Mouse (Mus musculus): ENCODE data around the gene Scaf1.

Gene Scaf1

DNA sequence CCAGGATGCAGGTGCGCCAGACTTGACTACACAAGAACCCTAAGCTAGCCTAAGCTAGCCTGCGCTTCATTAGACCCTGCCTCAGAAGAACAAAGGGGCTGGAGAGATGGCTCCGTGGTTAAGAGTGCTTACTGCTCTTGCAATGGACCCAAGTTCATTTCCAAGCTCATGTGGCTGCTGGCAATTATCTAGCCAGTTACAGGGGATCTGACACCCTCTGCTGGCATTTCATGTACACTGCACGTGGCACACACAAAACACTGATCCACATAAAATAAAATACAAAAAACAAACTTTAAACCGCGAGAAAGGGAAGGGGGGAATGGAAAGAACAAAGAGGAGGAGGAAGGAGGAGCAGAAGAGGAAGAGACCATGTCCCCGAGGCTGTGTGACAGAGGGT, 58.0 kb downstream of the Scaf1 start:
- in situ Hi-C loops (cut with MboI; ENCODE audit: low sequenced_read_pairs), result no loop called here

DNA sequence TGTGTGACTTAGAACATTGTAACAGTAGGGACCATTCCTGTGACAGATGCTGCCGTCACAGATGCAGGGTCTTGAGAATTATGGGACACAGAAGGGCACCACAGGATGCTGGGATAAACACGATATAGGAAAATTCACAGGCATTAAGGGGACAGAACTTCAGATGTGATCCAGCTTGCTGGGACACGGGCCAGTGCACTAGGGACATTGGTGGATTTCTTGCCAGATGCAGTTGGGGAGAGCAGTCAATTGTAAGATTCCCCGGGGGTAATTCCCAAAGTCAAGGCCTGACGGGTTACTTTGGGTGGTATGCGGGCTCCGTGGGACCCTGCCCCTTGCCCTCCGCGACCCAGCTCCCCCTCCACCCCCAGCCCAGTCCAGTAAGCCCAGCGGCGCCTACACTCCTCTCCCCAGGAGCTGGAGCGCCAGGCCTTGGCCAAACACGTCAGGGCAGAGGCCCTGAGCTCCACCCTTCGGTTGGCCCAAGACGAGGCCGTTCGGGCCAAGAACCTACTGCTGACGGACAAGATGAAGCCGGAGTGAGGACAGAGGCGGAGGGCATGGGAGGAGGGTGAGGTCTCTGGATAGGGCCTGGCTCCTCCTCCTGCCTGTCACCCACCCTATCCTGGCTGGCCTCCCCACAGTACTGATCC, 58.9 kb downstream of the Scaf1 start:
- in situ Hi-C loops (cut with MboI; ENCODE audit: low sequenced_read_pairs), result no loop called here

DNA sequence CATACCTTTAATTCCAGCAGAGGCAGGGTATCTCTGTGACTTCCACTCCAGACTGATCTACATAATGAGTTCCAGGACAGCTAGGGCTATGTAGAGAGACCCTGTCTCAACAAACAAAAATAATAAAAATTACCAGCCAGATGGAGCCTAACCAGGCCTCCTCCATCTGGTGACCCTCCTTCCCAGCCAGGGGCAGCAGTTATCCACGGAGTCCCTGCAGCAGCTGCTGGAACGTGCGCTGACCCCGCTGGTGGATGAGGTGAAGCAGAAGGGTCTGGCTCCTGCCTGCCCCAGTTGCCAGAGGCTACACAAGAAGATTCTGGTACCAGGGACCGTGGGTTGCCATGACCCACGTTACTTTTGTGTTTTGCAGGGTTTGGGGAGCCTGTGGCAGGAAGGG, 59.9 kb downstream of the Scaf1 start:
- in situ Hi-C loops (cut with MboI; ENCODE audit: low sequenced_read_pairs), result no loop called here

DNA sequence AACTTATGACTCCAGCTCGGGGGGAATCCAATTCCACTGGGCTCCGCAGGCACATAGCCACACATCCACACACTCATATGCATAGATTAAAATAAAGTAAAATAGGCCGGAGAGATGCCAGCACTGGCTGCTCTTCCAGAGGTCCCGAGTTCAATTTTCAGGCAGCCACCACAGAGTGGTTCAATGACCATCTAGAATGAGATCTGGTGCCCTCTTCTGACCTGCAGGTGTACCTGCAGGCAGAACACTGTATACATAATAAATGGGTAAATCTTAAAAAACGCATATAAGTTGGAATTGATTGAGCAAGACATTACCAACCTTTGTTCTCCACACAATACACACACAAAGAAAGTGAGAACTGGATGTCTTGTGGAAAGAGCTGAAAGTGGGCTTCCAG, 60.5 kb downstream of the Scaf1 start:
- in situ Hi-C loops (cut with MboI; ENCODE audit: low sequenced_read_pairs), result no loop called here

GRCm38 (mm10) chr7:44954091-44954885, 61.9 kb downstream of the Scaf1 start:
- in situ Hi-C loops (cut with MboI; ENCODE audit: low sequenced_read_pairs), result no loop called here

DNA sequence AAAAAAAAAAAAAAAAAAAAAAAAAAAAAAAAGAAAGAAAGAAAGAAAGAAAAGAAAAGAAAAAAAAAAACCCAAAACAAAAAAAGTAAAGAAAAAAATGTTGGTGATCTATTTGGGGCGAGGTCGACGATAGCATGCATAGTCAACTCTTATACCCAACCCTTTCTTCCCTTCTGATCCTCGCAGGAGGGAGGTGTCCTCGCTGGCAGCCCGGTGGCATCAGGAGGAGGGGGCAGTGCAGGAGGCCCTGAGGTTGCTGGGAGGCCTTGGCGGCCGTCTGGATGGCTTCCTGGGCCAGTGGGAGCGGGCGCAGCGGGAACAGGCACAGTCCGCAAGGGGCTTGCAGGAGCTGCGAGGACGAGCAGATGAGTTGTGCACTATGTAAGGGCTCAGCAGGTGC, 62.6 kb downstream of the Scaf1 start:
- in situ Hi-C loops (cut with MboI; ENCODE audit: low sequenced_read_pairs), result no loop called here

All from CH12F3 (cell line).